Mouse (Mus musculus) CH12.LX (cell line): ENCODE results near the gene Hdac4. TPM values are rescaled to one million over a fixed set of nuclear protein-coding genes. Genes with fewer than 3 reads are reported as not detected.

Experiments used
- DNase-seq: peaks from one replicate; pipeline ENCODE4 v3.0.0-alpha.2; 2013; ENCODE audit errors: extremely low read depth
- H3K27ac ChIP-seq: 2 replicates; pipeline ENCODE4 v1.5.1; 2012; ENCODE audit warnings: low read depth, mild to moderate bottlenecking, control low read depth, moderate library complexity; ENCODE audit not compliant: insufficient read depth
- H3K27me3 ChIP-seq: replicated peaks from 2 replicates; pipeline ENCODE3; 2012; ENCODE audit warnings: inconsistent platforms
- H3K36me3 ChIP-seq, 2 experiments: replicated peaks in 1 of 2; 2 replicates each; pipeline versions ENCODE3 to v1.6.1; 2012; ENCODE audit warnings: inconsistent platforms in 1 of 2, low read length in 1 of 2, mild to moderate bottlenecking in 1 of 2, mixed read lengths in 1 of 2, moderate library complexity in 1 of 2; ENCODE audit not compliant: control insufficient read depth in 1 of 2, insufficient read depth in 1 of 2
- H3K4me1 ChIP-seq, 2 experiments: 2 replicates each; pipeline ENCODE4 v1.6.1; 2012; ENCODE audit warnings: inconsistent platforms in 1 of 2, moderate library complexity in 1 of 2; ENCODE audit not compliant: insufficient read depth in 2 of 2, control insufficient read depth in 1 of 2
- H3K4me2 ChIP-seq: 2 replicates; pipeline ENCODE4 v1.6.1; 2012; ENCODE audit warnings: low read depth, mild to moderate bottlenecking, control low read depth; ENCODE audit not compliant: poor library complexity, insufficient read depth, severe bottlenecking
- H3K4me3 ChIP-seq, 3 experiments: fragments of 150-350 bp in 1 of 3; sonication (generic) in 1 of 3; replicated peaks in 1 of 3; 2 replicates each; pipeline versions ENCODE3 to v1.5.1; 2011 to 2012; ENCODE audit warnings: low read depth in 2 of 3, low read length in 2 of 3, mild to moderate bottlenecking in 2 of 3, moderate library complexity in 2 of 3, control low read depth in 1 of 3, improper control_type of control experiment in 1 of 3, inconsistent platforms in 1 of 3, mixed read lengths in 1 of 3; ENCODE audit not compliant: poor library complexity in 1 of 3
- H3K79me2 ChIP-seq: replicated peaks from 2 replicates; pipeline ENCODE4 v1.6.1; 2012; ENCODE audit warnings: mild to moderate bottlenecking, moderate library complexity; ENCODE audit not compliant: control insufficient read depth, poor library complexity, insufficient read depth, severe bottlenecking; ENCODE audit errors: extremely low read depth
- H3K9ac ChIP-seq: 2 replicates; pipeline ENCODE4 v1.6.1; 2012; ENCODE audit warnings: low read depth, mild to moderate bottlenecking, control low read depth, moderate library complexity; ENCODE audit not compliant: insufficient read depth
- H3K9me3 ChIP-seq: replicated peaks from 2 replicates; pipeline ENCODE3; 2012; ENCODE audit warnings: low read length, inconsistent platforms, mixed read lengths
- CHD1 ChIP-seq: IDR thresholded peaks from 2 replicates; pipeline ENCODE4 v1.6.1; 2012; ENCODE audit warnings: low read depth, low read length, improper control_type of control experiment, inconsistent platforms
- CHD2 ChIP-seq: IDR thresholded peaks from 2 replicates; pipeline ENCODE4 v1.6.1; 2011; ENCODE audit warnings: low read length, improper control_type of control experiment
- ELF1 ChIP-seq: IDR thresholded peaks from 2 replicates; pipeline ENCODE4 v1.6.1; 2014; ENCODE audit warnings: low read depth, mild to moderate bottlenecking, inconsistent platforms, low read length, improper control_type of control experiment
- ETS1 ChIP-seq: conservative IDR thresholded peaks from 2 replicates; pipeline ENCODE4 v1.6.1; 2012; ENCODE audit warnings: low read depth, mild to moderate bottlenecking, inconsistent platforms, low read length, improper control_type of control experiment, moderate library complexity
- JUN ChIP-seq: IDR thresholded peaks from 2 replicates; pipeline ENCODE4 v1.6.1; 2011; ENCODE audit warnings: low read depth, mild to moderate bottlenecking, low read length, improper control_type of control experiment, moderate library complexity; ENCODE audit not compliant: insufficient read depth
- JUND ChIP-seq: conservative IDR thresholded peaks from 2 replicates; pipeline ENCODE4 v1.6.1; 2011; ENCODE audit warnings: low read depth, low read length, improper control_type of control experiment
- KAT2A ChIP-seq: IDR thresholded peaks from 2 replicates; pipeline ENCODE4 v1.6.1; 2012; ENCODE audit warnings: low read length, improper control_type of control experiment, inconsistent platforms; ENCODE audit not compliant: insufficient replicate concordance
- MXI1 ChIP-seq: IDR thresholded peaks from 2 replicates; pipeline ENCODE4 v1.6.1; 2011; ENCODE audit warnings: mild to moderate bottlenecking, low read depth, low read length, improper control_type of control experiment
- NELFE ChIP-seq: IDR thresholded peaks from 2 replicates; pipeline ENCODE4 v1.6.1; 2011; ENCODE audit warnings: low read depth, low read length, improper control_type of control experiment
- NRF1 ChIP-seq: IDR thresholded peaks from 2 replicates; pipeline ENCODE4 v1.6.1; 2014; ENCODE audit warnings: low read depth, mild to moderate bottlenecking, inconsistent platforms, low read length, improper control_type of control experiment, moderate library complexity
- PAX5 ChIP-seq: IDR thresholded peaks from 2 replicates; pipeline ENCODE4 v1.6.1; 2012; ENCODE audit warnings: low read length, inconsistent platforms, mixed read lengths
- POLR2A ChIP-seq: IDR thresholded peaks from 2 replicates; pipeline ENCODE4 v1.6.1; 2011; ENCODE audit warnings: low read depth, mild to moderate bottlenecking, improper control_type of control experiment, low read length
- SMC3 ChIP-seq: IDR thresholded peaks from 2 replicates; pipeline ENCODE4 v1.6.1; 2011; ENCODE audit warnings: low read depth, low read length, improper control_type of control experiment
- TBP ChIP-seq: conservative IDR thresholded peaks from 2 replicates; pipeline ENCODE4 v1.6.1; 2011; ENCODE audit warnings: low read depth, low read length, improper control_type of control experiment
- ZKSCAN1 ChIP-seq: IDR thresholded peaks from 2 replicates; pipeline ENCODE4 v1.6.1; 2012; ENCODE audit warnings: low read depth, inconsistent platforms, low read length, improper control_type of control experiment, borderline replicate concordance
- ZMIZ1 ChIP-seq: IDR thresholded peaks from 2 replicates; pipeline ENCODE4 v1.6.1; 2012; ENCODE audit warnings: low read depth, mild to moderate bottlenecking, inconsistent platforms, low read length, improper control_type of control experiment
- ZNF384 ChIP-seq: IDR thresholded peaks from 2 replicates; pipeline ENCODE4 v1.6.1; 2012; ENCODE audit warnings: low read depth, low read length, improper control_type of control experiment, inconsistent platforms
- dilution Hi-C: fragments of 300-500 bp; cut with MboI; formaldehyde crosslinking; loops from 2 replicates; pipeline ENCODE4 v1.14.3; 2020; ENCODE audit warnings: low sequenced_read_pairs; ENCODE audit not compliant: extremely low pct_unique_long_range_greater_than_20kb, extremely low pct_ligation_motif_present
- in situ Hi-C: fragments of 300-500 bp; cut with MboI; formaldehyde crosslinking; loops from 3 replicates; pipeline ENCODE4 v1.14.3; 2019; ENCODE audit warnings: low sequenced_read_pairs, low pct_ligation_motif_present, low pct_unique_long_range_greater_than_20kb, mixed read lengths
- polyA plus RNA-seq: library from polyadenylated mRNA; unstranded; fragments of >175 nt; gene quantifications from 2 replicates; pipeline ENCODE4 v1.2.1, GENCODE M21; 2012; ENCODE audit warnings: low read depth; ENCODE audit not compliant: insufficient read length
- total RNA-seq, 2 experiments: library from RNA; depleted of rRNA; stranded (reverse); fragments of 300-350 nt in 1 of 2; fragments of >200 nt in 1 of 2; gene quantifications; 2 replicates each; pipeline ENCODE4 v1.2.3; 2012 to 2014

The Hdac4 gene
- total and polyA plus RNA-seq, 3 experiments = 2.4 to 6.3 (median 4.3) TPM

- in situ Hi-C loops = no loop called here
- Histone ChIP-seq H3K9ac (no peak overlapping the region), H3K27ac (no peak overlapping the region), H3K79me2 (no peaks in the 10 kb centered on the region), H3K27me3 (peaks cover 65% of the 10 kb centered on the region), H3K4me3 (no peak overlapping the region), H3K36me3 (no peaks in the 10 kb centered on the region), H3K9me3 (no peaks in the 10 kb centered on the region), H3K4me2 (no peak overlapping the region), H3K4me1 (peaks cover 3 to 10% of the 10 kb centered on the region in 2 experiments)
- DNase-seq = no peak
- no peak for TF ChIP-seq NRF1
- TF ChIP-seq KAT2A = no peak
- no peak for TF ChIP-seq JUND
- TF ChIP-seq POLR2A = no peak
- no peak for TF ChIP-seq MXI1
- no peak for TF ChIP-seq ZMIZ1
- dilution Hi-C loops = no loop called here
Observed at GRCm38 (mm10) chr1:92240072-92240471, 44.6 kb upstream of the Hdac4 start.

- Histone ChIP-seq H3K27ac (no peak overlapping the region), H3K9ac (no peak overlapping the region), H3K9me3 (no peaks in the 10 kb centered on the region), H3K27me3 (peaks cover 50% of the 10 kb centered on the region), H3K4me2 (no peak overlapping the region), H3K4me3 (no peak overlapping the region), H3K79me2 (no peaks in the 10 kb centered on the region), H3K36me3 (no peaks in the 10 kb centered on the region), H3K4me1 (peaks cover 7 to 10% of the 10 kb centered on the region in 2 experiments)
- DNase-seq = no peak
- in situ Hi-C loops = no loop called here
- no peak for TF ChIP-seq JUND
- TF ChIP-seq NELFE = no peak
- TF ChIP-seq ZMIZ1 = no peak
- no peak for TF ChIP-seq SMC3
- TF ChIP-seq ETS1 = no peak
- no peak for TF ChIP-seq KAT2A
- no peak for TF ChIP-seq MXI1
- no peak for TF ChIP-seq ZKSCAN1
- TF ChIP-seq PAX5 = no peak
- no peak for TF ChIP-seq TBP
- TF ChIP-seq ELF1 = no peak
- TF ChIP-seq CHD2 = no peak
- TF ChIP-seq ZNF384 = no peak
- TF ChIP-seq NRF1 = no peak
- TF ChIP-seq CHD1 = no peak
- TF ChIP-seq JUN = no peak
- dilution Hi-C loops = no loop called here
Observed at GRCm38 (mm10) chr1:92235600-92235999, 40.1 kb upstream of the Hdac4 start.
